Mouse (Mus musculus) CH12.LX (cell line): ENCODE measurements around the gene Adipor2.

ENCODE experiments used
- CTCF ChIP-seq, 2 experiments: IDR thresholded peaks in 1 of 2; conservative IDR thresholded peaks in 1 of 2; 2 replicates each; pipeline ENCODE4 v1.5.1; 2011 to 2012; ENCODE audit warnings: low read depth in 2 of 2, low read length in 2 of 2, improper control_type of control experiment in 1 of 2, inconsistent platforms in 1 of 2, mild to moderate bottlenecking in 1 of 2, moderate library complexity in 1 of 2
- ELF1 ChIP-seq: IDR thresholded peaks from 2 replicates; pipeline ENCODE4 v1.6.1; 2014; ENCODE audit warnings: low read depth, mild to moderate bottlenecking, inconsistent platforms, low read length, improper control_type of control experiment
- EP300 ChIP-seq: IDR thresholded peaks from 2 replicates; pipeline ENCODE4 v1.6.1; 2011; ENCODE audit warnings: low read length, improper control_type of control experiment
- GABPA ChIP-seq: IDR thresholded peaks from 2 replicates; pipeline ENCODE4 v1.6.1; 2012; ENCODE audit warnings: low read depth, low read length, improper control_type of control experiment, inconsistent platforms; ENCODE audit not compliant: insufficient replicate concordance
- MXI1 ChIP-seq: IDR thresholded peaks from 2 replicates; pipeline ENCODE4 v1.6.1; 2011; ENCODE audit warnings: mild to moderate bottlenecking, low read depth, low read length, improper control_type of control experiment
- NRF1 ChIP-seq: IDR thresholded peaks from 2 replicates; pipeline ENCODE4 v1.6.1; 2014; ENCODE audit warnings: low read depth, mild to moderate bottlenecking, inconsistent platforms, low read length, improper control_type of control experiment, moderate library complexity
- POLR2A ChIP-seq: IDR thresholded peaks from 2 replicates; pipeline ENCODE4 v1.6.1; 2011; ENCODE audit warnings: low read depth, mild to moderate bottlenecking, improper control_type of control experiment, low read length
- SIN3A ChIP-seq: IDR thresholded peaks from 2 replicates; pipeline ENCODE4 v1.6.1; 2012; ENCODE audit warnings: low read length, improper control_type of control experiment, inconsistent platforms
- ZMIZ1 ChIP-seq: IDR thresholded peaks from 2 replicates; pipeline ENCODE4 v1.6.1; 2012; ENCODE audit warnings: low read depth, mild to moderate bottlenecking, inconsistent platforms, low read length, improper control_type of control experiment
- ZNF384 ChIP-seq: IDR thresholded peaks from 2 replicates; pipeline ENCODE4 v1.6.1; 2012; ENCODE audit warnings: low read depth, low read length, improper control_type of control experiment, inconsistent platforms

- TF ChIP-seq ELF1, result no peak
- no peak for TF ChIP-seq ZMIZ1
- no peak for TF ChIP-seq CTCF (conservative IDR thresholded peaks at IDR 0.05 in 1 of 2, IDR thresholded peaks at IDR 0.05 in 1 of 2; ENCODE audit: low read depth in 2 of 2, low read length in 2 of 2)
- no peak for TF ChIP-seq POLR2A
- TF ChIP-seq ZNF384, result no peak
- TF ChIP-seq NRF1, result no peak
- TF ChIP-seq GABPA, result no peak
- no peak for TF ChIP-seq MXI1
- TF ChIP-seq SIN3A, result no peak
- no peak for TF ChIP-seq EP300
Measured at GRCm38 (mm10) chr6:119406528-119406927, 11.0 kb downstream of the Adipor2 start.
